Mouse (Mus musculus) kidney, postnatal 4 days (tissue): Measurements from ENCODE around the gene Map3k5.

Experiments
- DNase-seq, 2 experiments: peaks; one replicate each; pipeline ENCODE4 v3.0.0; 2021; ENCODE audit warnings: mixed read lengths in 2 of 2

Gene Map3k5

DNA sequence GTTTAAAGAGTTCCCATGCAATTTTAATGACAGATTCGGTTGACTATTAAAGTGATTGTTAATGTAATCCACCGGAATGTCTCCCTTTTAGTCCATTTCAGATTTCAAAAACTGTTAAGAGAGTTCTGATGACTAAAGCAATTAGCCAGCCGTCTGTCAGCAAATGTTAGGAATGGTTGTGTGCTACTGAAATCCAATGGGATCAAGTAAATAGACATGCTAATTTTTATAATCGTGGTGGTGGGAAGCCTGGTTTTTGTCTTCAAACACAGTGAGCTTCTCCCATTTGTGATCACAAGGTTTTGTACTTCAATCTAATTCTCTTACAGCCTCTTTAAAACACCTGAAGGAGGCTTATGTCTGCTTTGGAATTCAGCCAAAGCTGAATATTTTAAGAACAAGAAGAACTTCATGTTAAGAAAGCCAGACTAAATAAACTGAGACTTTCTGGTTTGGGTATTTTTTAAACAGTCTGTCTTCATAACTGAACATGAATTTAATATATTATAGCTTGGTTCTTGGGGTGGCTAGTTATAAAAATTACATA, 1.6 kb downstream of the Map3k5 start:
- no peak for DNase-seq

DNA sequence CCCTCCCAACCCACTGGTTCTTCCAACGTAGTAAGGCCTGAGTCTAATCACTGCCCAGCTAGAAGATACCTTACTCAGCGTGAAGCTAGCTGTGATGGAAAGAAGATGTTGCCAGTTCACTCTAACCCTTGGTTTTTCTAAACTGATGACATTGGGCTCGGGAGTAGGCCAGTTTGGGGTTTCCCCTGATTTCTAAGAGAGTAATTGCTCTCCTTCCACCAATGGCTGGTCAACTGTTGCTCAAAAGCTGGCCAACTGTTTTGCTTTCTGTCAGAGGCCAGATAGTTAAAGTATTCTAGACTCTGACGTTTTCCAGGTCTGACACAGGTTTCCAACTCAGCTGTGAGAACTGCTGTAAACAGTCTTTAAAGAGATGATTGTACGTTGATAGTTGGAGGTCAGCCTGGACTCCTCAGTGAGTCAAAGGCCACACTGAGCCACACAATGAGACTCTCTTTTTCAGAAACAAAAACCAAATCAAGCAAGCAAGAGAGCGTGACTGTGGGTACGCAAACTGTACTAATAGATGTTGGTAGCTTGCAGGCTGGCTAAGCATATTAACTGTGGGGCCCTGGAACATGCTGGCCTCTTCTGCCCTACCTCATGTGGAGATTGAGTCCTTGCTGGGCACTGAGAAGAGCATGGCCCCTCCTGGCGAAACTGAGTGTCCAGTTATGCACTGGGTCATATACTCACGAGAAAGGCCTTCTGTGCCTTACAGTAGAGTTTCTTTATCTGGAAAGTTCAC, 2.9 kb downstream of the Map3k5 start:
- no peak for DNase-seq

DNA sequence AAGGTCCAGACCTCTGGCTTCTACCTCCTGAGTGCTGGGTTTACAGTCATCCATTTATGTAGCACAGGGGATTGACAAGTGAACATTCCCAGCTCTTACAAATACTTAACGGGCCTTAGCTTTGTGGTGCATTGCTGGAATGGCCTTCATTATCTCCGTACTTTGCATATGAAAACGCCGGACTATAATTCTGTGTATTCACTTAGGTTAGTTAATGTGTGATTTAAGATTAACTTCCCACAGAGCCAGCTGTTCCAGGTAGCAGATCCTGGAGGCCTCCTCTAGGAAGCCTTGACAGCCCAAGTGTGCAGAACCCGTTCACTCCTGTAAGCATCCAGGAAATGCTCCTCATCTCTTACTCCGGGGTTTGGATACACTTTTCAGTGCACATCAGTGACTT, 4.5 kb downstream of the Map3k5 start:
- DNase-seq, result no peak

GRCm38 (mm10) chr10:19939282-19939705, 5.0 kb downstream of the Map3k5 start:
- DNase-seq, result peak in 1 of 2 experiments; percentile 53

- DNase-seq, result no peak
Measured at GRCm38 (mm10) chr10:19940127-19940526, 5.9 kb downstream of the Map3k5 start.

GRCm38 (mm10) chr10:19940626-19941025, 6.4 kb downstream of the Map3k5 start:
- no peak for DNase-seq

GRCm38 (mm10) chr10:19941063-19941462, 6.8 kb downstream of the Map3k5 start:
- peak; percentile 33 to 56 for DNase-seq

DNA sequence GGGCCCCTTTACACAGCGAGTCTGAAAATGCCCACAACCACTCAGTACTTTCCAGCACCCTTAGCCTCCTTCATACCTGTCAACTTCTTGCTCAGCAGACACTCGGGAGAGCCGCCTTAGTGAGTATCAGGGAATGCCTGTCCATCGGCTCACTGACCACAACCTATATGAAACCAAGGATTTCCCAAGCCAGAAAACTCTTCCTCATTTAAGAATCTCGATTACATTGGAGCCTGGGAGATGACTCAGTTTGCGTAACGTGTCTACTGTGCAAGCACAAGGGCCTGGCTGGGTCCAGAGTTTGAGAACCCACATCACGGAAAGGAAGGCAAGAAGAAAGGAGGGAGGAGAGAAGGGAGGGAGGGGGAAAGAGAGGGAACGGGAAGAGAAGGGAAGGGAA, 7.6 kb downstream of the Map3k5 start:
- no peak for DNase-seq

DNA sequence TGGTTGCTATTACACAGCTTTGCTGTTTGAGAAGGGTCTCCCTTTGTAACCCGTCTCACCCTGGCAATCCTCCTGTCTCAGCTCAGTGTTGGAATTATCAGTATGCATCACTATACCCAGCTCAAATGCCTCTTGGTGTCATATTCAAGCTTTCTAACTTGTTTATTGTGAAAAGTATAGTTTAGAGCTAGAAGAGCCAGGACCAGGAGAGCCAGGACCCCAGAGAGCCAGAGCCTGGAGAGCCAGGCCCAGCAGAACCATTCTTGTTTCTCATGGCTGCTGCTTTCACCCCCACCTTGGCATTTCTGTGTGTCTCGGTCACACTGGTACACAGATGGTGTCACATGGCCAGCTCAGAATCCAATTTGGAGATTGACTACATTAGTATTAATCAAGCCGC, 8.3 kb downstream of the Map3k5 start:
- no peak for DNase-seq

DNA sequence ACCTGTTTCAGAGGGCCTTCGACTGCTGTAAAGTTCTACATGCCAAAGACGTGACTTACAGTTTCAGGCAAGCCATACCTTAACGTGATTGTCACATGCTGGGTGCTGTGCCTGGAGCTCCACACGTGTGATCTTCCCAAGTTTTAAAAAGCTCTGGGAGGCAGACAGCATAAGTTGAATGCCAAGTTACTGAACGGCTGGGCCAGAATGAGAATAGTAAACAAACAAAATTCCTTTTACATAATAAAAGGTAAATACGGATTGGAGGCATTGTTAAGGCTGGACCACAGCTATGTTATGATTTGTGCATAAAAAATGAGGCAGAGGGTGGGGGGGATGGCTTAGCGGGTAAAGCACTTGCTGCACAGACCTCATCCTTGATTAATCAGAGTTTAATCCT, 11.4 kb downstream of the Map3k5 start:
- no peak for DNase-seq

DNA sequence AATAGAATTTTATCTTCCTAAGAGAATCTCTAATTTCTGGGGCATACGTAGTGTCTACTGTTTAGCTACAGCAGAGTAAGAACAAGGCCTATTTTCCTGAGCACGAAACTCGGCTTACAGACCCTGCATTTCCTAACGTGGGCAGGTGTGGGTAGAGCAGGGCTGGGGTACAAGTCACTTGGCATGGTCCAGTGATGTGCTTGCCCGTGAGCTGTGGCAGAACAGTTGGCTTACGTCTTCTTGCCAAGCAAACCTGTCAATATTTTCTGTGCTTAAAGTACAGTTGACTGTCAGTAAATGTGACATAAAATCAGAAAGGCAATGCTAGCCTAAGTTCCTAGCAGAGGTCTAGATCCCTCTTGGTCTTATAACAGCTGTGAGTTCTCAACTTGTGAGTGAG, 12.4 kb downstream of the Map3k5 start:
- no peak for DNase-seq

GRCm38 (mm10) chr10:19947441-19947840, 13.2 kb downstream of the Map3k5 start:
- DNase-seq, result no peak

DNA sequence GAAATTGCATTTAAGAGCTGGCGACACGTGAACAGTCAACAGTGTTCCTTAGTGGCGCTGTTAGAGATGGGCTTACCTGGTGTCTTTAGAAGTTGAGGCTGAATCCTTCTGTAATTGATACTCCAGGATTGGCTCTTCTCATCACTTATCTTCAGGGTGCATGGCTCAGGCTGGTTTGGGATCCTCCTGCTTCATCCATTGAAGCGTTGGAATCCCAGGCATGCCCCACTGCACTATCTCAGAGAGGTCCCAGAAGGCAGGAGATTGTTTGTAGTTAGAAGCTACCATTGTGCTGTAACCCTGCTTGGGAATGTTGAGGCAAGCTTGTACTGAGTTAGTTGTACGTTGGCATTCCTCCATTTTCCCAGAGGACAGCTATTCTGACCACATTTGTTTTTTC, 13.6 kb downstream of the Map3k5 start:
- DNase-seq, result no peak

DNA sequence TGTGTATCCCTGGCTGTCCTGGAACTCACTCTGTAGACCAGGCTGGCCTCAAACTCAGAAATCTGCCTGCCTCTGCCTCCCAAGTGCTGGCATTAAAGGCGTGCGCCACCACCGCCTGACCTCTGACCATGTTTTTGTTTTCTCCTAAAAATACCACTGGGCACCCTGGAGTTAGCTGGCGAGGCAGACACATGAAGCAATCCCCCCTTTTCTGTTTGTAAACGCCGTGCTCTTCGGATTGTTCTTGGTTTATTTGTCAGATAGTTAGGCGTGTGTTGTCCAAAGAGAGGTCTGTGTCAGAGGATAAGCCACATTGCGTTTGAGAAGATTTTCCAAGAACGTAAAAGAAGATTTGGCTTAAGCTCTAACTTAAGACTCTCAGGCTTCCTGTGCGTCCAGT, 14.1 kb downstream of the Map3k5 start:
- DNase-seq, result no peak

GRCm38 (mm10) chr10:19949106-19949505, 14.8 kb downstream of the Map3k5 start:
- DNase-seq, result no peak

- peak in 1 of 2 experiments; percentile 58 for DNase-seq
Measured at GRCm38 (mm10) chr10:19953032-19953761, 18.9 kb downstream of the Map3k5 start.

GRCm38 (mm10) chr10:19954572-19954971, 20.3 kb downstream of the Map3k5 start:
- DNase-seq, result no peak

GRCm38 (mm10) chr10:19955817-19956216, 21.5 kb downstream of the Map3k5 start:
- no peak for DNase-seq

DNA sequence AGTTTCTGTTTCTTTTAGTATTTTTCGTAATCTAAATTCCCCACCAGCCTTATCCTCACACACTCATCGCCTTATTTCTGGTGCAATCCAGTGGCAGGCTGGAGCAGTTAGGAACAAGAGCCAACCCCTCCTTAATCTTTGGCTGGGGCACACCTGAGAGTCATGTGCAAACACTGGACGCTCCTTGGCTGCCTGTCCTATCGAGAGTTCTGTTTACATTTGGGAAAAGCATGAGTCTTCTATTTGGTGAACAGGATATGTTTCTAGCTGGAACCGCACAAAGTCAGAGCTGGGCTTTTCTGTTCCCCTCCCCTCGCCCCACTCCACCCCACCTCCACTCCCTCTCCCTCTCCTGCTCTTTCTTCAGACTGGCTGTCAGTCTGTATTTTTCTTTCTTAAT, 22.5 kb downstream of the Map3k5 start:
- no peak for DNase-seq

GRCm38 (mm10) chr10:19960831-19961380, 26.6 kb downstream of the Map3k5 start:
- no peak for DNase-seq

- DNase-seq, result no peak
Measured at GRCm38 (mm10) chr10:19962746-19963145, 28.5 kb downstream of the Map3k5 start.

GRCm38 (mm10) chr10:19963206-19963605, 28.9 kb downstream of the Map3k5 start:
- DNase-seq, result no peak

DNA sequence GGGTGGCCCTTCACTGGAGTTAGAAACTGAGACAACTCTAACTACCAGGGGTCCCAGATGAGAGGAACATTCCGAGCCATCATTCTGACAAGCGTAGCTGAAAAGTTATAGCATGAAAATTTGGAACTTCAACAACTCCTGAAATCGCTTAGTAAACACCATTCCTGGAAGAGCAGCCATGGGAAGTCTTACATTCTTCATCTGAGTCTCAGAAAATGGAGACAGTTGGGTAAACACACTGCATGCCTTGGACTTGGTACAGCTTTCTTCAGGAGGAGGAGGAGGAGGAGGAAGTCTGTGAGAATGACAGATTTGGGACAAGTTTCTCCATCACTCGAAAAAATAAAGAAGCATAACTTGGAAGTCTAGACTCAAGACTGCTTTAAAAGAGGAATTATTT, 29.8 kb downstream of the Map3k5 start:
- DNase-seq, result no peak

DNA sequence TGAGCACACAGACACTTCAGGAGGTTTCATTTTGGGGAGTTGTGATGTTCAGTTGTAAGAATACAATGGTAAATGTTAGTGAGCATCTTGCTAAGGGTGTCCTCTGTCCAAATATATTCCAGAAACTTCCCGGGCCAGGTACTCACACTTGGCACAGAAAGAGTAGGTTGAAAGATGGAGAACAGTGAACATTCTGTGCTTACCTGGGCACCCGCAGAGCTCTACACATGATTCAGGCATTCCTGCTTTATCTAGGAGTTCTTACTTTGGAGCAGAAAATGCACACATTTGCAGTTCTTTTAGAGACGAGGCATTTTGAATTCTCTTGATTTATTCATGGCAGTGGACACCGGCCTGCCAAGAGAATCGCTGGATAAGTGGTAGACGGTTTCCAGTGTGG, 32.3 kb downstream of the Map3k5 start:
- no peak for DNase-seq
